Mouse (Mus musculus): ENCODE measurements at regions not wholly inside any gene's neighbourhood (a gene's known extent, or its start where the extent isn't known, plus 50 kb on each side); places are given as distances from the start of the nearest gene placed in this dataset.

DNA sequence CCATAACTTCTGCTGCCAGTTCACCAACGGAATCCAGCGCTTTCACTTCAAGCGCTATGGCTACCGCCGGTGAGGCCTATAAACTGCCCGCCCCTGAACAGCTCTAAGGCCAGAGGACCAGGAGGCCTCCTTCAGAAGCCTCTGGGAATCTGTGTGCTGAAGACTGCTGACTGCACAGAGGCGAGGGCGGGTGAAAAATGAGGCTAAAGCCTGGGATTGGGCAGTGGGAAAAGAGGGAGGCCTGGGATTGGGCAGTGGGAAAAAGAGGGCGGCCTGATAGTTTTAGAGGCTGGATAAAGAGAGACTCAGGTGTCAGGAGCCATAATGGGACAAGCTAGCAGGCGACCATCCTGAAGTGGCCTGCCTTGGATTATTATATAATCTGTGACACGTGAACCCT, 80.8 kb downstream of the Plekhb2 start:
- DNase-seq (ENCODE audit: low spot score in 2 of 2): no peak

DNA sequence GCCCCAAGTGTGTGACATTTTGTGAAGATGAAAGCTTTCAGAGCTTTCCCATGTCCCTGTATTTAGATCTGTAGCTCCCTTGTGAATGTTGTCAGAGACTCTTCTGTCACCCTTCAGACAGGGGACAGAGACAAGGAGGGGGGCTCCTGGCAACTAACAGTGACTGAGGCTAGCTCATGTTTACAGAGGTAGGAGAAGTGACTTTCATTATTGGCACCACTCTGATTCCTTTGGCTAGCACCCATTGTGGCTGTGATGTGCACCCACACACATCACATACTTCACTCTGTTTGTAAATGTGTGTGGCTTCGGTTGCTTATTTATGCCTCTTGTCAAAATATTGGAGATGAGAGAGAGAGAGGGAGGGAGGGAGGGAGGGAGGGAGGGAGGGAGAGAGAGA, 93.4 kb downstream of the Plekhb2 start:
- DNase-seq (ENCODE audit: low spot score in 2 of 2): no peak

DNA sequence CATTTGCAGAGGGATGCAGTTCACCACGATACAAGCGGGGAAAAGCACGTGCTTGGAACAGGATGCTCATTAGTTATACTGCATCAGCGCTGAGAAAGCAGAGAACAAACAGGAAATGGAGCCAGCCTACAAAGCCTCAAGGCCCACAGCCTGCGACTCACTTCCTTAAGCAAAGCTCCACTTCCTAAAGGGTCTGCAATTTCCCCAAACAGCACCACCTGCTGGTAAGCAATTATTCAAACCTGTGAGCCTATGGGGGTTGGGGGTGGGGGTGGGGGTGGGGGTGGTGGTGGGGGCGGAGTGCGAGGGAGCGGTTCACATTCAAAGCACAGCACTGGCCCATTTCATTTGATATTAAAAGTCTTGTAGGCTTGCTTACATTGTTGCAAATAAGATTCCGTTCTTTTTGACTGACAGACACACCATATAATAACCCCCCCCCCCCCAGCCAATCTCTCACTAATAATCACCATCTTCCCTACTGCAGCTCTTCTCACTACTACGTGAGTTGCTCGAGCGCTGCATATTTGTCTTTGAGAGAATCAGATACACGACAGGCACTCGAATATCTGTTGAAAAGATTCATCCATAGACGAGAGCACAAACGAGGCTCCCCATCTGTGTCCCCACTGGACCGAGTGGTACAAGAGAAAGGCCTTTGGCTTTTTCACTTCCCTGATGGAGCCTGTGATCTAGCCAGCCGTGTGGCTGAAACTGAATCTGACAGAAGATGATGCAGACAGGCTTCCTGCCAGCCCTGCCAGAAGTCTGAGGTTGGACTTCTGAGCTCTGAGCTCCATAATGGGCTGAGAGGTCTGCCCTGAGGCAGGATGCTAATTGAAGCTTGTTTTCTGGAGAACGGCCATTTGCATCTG, 112.1 kb downstream of the Plekhb2 start:
- DNase-seq (ENCODE audit: low spot score in 2 of 2): no peak

DNA sequence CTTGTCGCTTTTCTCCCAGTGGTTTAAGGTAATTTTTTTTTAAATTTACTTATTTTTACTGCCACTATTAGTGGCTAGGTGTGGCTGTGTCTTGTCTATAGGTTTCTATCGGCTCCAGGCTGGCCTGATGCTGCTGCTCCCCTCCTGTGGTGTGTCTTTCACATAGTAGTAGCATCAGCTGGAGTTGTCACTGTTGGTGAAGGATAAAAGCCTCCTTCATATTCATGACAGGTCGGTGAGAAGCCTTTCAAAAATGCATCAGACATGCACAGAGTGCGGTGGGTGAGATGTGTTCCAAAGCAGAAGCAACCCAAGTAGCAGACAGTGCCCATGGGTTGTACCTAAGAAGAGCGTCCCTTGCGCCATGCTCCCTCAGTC, 112.7 kb downstream of the Plekhb2 start:
- DNase-seq (ENCODE audit: low spot score in 2 of 2): no peak

DNA sequence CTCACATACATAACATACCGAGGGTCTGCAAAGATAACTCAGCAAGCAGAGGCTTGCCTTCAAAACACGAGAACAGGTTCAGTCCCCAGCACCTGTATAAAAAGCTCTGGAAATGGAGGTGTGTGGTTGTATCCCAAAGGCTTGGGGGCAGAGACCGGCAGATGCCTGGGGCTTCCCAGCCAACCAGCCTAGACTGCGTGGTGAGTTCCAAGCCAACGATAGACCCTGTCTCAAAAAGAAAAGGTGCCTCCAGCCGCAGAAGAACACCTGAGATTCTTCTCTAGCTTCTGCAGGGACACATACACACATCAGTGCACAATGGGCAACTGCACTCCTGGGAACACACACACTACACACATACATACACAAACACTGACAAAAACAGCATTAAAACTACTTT, 125.0 kb downstream of the Plekhb2 start:
- no peak for DNase-seq (ENCODE audit: low spot score in 2 of 2)

DNA sequence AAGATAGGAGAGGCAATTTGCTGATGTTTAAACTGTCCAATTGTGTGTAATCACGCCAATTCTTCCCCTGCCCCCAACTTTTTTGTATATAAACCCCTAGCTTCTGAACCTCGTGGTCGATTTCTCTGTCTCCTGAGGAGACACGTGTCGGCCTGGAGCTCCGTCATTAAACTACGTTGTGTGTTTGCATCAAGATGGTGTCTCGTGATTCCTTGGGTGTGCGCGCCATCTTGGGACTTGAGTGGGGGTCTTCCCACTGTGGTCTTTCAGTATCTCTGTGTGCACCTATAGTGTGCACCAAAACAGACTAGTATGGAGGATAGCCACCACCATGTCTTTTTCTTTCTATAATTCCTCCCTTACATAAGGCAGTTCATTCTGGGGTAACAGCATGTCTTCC, 128.4 kb downstream of the Plekhb2 start:
- DNase-seq (ENCODE audit: low spot score in 2 of 2): no peak

DNA sequence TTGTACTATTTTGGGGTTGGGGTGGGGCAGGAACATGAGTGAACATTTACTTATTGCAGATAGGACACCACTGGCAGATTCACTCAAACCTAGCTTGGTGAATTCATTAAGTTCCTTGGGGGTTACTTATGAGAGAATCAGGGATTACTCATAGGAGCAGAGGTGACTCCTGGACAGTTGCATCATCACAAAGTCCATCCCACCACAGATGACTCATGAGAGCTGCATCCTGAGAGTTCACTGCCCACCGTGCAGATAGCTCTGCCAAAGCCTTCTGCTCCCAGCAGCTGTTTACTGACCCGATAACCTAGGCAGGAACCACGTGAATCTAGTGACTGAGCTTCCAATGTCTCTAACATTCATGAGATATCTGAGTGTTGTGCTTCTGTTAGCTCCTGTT, 129.6 kb downstream of the Plekhb2 start:
- no peak for DNase-seq (ENCODE audit: low spot score in 2 of 2)

DNA sequence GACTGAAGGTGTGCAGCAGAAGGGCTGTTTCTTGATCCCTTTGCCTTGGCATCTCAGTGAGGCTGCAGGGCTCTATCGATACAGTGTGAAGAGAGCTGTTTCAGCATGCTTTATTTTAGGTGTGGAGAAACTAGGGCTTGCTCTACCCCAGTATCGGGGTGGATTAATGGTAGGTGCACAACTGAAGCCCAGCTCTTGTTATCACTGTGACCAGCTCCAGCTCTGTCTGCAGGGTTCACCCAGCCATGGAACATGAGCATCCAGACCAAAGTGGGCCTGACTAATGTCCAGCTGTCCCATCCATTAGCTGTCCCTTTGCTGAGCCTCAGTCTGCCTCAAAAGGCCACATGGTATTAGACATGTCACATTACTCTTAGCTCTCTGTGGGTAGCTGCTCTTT, 132.2 kb downstream of the Plekhb2 start:
- no peak for DNase-seq (ENCODE audit: low spot score in 2 of 2)

DNA sequence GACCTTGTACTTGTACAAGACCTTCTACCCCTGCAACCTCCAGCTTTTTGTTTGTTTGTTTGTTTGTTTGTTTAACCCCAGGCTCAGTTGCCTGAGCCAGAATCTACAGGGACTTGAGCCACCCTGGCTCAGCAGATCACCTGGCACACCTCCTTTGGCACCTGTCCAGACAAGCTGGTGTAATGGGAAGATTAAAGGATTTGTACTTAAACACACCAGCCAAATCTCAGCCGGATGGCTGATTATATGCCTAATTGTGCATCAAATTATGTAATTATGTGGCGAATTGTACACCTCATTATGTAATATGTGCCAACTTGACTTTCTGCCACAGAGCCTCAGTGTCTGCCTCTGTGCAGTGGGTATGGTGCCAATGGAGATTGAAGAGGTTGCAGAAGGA, 133.2 kb downstream of the Plekhb2 start:
- no peak for DNase-seq (ENCODE audit: low spot score in 2 of 2)

DNA sequence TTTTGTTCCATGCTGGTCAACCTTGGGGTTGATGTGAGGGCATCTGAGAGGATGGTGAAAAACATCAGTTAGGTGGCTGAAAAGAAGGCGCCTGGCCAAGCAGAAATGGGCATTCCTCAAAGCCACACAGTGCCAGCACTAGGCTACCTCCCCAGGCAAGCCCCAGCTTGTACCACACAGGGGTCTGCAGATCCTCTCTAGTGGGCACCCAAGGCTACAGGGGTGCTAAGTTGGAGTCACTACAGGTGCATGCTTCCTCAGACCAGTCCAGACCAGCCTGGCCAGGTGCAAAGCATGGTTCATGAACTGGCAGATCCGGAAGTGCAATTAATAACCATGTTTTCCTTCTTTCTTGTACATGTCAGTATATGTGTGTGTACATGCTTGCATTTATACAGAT, 137.1 kb downstream of the Plekhb2 start:
- no peak for DNase-seq (ENCODE audit: low spot score in 2 of 2)

DNA sequence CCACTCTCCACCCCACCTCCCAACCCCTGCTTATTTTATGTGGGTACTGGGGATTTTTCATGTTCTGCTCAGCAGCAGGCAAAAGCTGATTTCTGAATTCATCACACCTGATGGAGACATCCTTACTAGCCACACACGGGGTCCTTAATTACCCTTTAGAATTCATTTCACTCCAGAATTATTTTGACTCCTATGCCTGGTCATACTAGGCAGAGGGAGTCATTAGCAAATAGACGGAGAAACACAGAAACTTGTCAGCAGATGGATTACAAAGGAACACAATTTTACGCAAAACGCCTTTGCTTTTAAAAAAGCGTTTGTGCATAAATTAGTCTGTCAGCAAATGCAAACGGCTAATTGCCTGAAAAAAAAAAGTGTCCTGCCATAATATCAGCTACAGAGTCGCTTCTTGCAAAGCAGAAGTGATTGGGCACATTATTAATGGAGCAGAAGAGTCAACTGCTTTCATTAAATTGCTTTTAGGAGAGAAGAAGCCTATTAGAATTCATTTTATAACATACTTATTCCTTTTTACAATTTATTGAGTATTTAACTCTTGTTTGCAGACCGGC, 138.0 kb downstream of the Plekhb2 start:
- DNase-seq (ENCODE audit: low spot score in 2 of 2): no peak

DNA sequence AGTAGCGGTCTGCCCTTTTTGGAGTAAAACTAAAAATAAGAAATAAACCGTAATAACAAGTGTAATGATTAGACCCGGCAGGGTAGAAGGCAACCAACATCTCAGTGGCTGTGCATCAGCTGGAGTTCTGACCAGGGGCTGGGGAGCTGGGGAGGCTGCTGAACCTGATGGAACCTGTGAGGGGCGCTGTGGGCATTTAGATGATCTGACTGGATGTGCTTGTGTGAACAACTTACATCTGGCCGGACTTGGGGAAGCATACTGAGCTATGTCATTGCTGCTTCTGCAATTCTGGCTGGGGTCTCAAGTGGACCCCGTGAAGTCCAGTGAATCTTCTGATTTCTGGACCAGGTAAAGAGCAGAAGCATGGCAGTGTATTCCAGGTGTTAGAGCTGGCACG, 138.4 kb downstream of the Plekhb2 start:
- DNase-seq (ENCODE audit: low spot score in 2 of 2): peak in 1 of 2 experiments; percentile 18

DNA sequence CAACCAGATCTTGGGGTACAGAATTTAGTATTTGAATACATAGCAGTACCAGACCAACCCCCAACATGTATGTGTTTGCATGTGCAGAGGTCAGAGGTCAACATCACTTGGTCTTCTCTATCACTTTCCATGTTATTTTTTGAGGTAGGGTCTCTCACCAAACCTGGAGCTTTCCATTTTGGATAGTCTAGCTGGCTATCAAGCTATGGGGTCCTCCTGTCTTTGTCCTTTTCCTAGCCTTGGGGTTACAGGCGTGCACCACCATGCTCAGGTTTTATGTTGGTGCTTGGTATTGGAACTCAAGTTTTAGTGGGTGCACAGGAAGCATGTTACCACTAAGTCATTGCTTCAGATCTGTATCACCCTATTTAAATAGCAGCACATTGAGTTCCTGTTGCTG, 151.0 kb downstream of the Plekhb2 start:
- no peak for DNase-seq (ENCODE audit: low spot score in 2 of 2)

DNA sequence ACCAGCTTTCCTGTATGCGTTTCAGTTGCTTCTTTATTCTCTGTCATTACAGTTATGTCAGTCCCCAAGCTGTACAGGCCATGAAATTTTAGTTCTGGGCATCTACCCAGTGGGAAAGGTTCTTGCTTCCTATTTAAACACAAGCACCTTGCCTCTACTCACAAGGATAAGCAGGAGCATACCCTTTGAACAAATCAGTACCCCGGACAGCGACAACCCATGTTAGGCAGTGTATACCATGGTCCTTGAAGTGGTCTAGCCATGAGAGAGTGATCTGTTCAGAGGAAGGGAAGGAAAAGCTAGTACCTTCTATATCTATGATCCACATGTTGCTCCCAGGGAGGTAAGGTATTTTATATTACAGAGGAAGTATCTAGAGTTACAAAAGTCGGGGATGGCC, 167.7 kb downstream of the Plekhb2 start:
- no peak for DNase-seq (ENCODE audit: low spot score in 2 of 2)

DNA sequence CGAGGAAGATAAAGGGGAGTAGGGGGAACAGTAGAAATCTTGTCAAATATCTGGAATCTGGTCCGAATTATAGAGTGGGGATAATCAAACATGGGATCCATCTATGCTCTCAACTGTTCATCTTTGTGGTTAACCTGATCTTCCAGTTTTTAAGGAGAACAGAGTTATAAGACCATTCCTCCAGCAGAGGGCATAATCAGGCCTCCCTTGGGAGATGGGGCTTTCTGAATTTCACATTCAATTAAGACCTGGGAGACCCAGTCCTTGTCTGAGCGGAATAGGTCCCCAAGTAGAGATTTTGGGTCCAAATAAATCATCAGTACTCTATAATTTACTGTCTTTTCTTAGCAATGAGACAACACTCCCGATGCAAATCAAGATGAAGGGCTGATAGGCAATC, 182.8 kb downstream of the Plekhb2 start:
- peak; percentile 21 to 45 for DNase-seq (ENCODE audit: low spot score in 2 of 2)

DNA sequence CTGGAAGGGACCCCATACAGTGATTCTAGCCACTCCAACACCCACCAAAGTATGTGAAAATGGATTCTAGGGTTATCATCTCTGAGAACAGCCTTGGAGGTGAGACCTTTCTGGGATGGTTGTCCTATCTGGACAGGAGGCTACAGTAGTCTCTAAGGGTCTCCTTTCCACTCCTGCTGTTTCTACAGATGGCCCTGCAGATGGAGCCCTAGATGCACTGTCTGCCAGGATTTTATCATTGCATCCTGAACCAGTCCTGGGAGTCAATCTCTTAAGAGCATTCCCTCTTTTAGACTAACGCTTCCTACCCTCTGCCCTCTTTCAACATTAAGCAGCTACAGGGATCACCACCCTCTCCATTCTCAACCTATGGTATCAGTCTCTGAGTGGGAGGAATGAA, 223.0 kb downstream of the Plekhb2 start:
- no peak for DNase-seq (ENCODE audit: low spot score in 2 of 2)

DNA sequence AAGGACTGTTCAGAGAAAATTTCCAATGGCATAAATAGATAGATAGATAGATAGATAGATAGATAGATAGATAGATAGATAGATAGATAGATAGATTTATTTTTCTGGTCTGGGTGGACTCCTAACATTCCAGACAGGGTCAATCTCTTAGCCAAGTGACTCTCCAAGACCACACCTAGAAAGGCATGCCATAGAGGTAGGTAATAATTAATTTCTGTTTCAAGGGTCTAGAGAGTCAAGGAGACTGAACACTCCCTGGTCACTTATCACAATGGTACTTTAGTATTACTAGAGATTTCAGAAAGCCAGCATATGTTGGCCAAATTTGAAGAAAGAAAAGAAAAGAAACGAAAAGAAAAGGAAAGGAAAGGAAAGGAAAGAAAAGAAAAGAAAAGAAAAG, 245.1 kb downstream of the Plekhb2 start:
- no peak for DNase-seq (ENCODE audit: low spot score in 2 of 2)

DNA sequence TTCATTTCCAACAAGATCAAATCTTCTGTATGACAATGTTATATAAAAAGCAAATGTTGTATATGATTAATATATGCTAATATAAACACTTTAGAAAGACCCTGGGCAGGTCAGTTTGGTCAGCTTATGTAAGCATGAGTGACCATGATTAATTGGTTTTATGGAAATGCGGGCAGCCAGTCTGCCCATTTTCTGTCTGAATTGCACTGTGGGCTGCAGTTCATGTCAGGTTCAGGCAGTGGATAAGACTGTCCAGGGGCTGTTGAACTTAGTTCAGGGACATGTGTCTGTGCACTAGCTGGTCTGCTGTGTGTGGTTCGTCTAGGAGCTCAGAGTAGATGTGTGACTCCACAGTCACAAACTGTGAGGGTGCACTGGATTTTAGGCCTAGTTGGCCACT, 246.0 kb downstream of the Plekhb2 start:
- no peak for DNase-seq (ENCODE audit: low spot score in 2 of 2)

DNA sequence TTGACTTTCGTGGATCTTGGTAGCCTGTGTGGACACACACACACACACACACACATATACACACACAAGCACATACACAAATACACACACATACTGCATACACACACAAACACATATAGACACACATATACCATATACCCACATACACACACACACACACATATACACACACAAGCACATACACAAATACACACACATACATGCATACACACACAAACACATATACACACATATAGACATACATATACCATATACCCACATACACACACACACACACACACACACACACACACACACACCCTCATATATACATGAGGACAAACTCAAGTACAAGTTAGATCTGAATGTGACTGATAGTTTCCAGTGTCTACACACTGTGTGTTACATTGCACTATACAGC, 256.9 kb downstream of the Plekhb2 start:
- no peak for DNase-seq (ENCODE audit: low spot score in 2 of 2)

DNA sequence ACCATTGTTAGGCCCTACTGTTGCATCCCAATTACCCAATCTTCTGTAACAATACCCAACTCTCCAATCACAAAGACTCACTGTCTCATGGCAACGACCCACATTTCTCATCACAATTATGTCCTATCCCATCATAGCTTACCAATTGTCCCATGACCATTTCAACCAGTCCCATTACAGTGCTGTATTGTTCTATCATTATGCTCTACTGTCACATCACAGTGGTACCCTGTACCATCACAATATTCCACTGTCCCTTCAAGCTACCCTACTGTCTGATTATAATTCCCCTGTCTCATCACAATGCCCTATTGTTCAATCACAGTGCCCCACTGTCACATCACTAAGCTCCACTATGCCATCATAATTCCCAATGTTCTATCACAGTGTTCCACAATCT, 260.0 kb downstream of the Plekhb2 start:
- no peak for DNase-seq (ENCODE audit: low spot score in 2 of 2)

DNA sequence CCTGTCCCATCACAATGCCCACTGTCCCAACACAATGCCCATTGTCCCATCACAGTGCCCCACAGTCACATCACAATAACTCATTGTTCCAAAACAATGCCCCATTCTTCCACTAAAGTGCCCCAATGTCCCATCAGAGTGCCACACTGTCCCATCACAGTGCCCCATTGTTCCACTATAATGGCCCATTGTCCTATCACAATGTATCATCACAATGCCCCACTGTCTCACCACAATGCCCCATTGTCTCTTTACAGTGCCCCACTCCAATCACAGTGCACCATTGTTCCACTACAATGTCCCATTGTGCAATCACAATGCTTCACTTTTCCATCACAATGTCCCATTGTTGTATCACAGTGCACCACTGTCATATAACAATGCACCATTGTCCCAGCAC, 265.7 kb downstream of the Plekhb2 start:
- no peak for DNase-seq (ENCODE audit: low spot score in 2 of 2)

DNA sequence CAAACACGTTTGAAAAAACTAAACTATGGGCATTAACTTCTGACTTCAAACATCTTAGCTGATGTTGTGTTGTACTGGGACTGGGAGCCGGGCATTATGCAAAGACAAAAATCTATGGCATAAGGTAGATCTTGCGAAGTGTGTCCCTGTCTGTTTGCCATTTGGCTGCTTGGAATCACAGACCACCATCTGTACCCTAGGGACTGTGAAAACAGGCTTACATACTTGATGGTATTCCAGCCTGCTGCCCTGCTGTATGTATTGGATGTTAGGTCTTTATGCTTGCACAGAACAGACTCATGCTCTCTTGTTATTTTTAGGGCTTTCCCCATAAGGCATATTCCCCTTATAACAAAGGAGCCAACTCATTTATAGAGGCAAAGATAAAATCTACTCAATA, 288.1 kb downstream of the Plekhb2 start:
- DNase-seq (ENCODE audit: low spot score in 2 of 2): no peak

DNA sequence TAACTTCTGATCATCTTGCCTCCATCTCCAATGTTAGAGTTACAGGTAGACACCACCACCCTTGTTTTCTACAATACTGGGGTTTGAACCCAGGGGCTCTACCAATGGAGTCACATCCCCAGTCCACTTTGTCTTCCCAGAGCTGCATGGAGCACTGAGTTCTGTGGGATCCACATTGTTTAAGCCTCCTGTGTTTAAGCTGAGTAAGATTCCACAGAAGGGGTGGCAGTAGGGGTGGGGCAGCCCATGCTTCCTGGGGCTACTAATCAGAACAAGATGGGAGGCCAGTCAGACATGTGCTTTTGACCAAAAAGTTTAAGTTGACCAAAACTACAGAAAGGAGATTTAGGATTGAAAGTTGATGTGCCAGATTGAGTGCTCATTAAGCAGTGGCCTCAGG, 299.3 kb downstream of the Plekhb2 start:
- DNase-seq (ENCODE audit: low spot score in 2 of 2): no peak

DNA sequence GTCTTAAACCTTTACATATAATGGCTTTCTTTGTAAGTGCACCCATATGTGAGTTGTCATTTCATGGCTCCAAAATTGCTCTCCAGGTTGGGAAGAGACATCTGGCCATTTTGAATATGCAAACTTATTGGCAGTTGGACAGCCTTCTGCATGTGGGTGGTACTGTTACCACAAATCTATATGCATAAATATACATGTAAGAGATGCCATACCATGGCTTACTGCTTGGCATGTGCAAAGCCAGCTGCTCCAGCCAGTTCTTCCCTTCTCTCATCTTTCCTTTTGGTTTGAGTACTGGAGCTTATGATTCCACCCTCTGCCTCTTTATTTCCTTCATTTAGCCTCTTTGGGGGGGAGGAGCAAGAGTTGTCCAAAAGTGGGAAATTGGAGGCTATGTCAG, 312.7 kb downstream of the Plekhb2 start:
- DNase-seq (ENCODE audit: low spot score in 2 of 2): peak; percentile 39 to 83

Data from frontal cortex, postnatal 36 days (tissue).